Mouse (Mus musculus) kidney, adult 8-10 months (tissue): ENCODE results near the gene Smim4.

Experiments
- DNase-seq, 2 experiments: peaks; one replicate each; pipeline ENCODE4 v3.0.0; 2022

Gene Smim4

GRCm38 (mm10) chr14:31128826-31129219 lies at the start of gene Smim4:
TSS of gene Smim4 (minus strand) at chr14:31128956.
- DNase-seq = peak; percentile 98

DNA sequence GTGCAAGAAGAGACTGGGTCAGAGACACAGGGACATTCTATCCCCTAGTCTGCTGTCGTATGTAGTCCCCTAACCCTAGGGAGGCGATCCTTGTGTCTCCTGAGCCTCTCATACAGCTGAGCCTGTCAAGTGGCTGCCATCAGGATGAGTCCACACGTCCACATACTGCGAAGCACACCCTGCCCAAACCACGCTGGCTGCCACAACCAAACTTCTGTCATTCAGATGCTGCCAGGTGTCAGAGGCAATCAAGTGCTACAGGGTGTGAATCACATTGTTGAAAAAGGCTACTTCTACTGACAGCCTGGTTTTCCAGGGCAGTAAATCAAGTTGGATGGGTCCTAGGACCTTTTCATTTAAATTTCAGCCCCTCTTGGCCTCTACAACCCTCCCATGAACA lies 49.0 kb upstream of the Smim4 start:
- DNase-seq = no peak

DNA sequence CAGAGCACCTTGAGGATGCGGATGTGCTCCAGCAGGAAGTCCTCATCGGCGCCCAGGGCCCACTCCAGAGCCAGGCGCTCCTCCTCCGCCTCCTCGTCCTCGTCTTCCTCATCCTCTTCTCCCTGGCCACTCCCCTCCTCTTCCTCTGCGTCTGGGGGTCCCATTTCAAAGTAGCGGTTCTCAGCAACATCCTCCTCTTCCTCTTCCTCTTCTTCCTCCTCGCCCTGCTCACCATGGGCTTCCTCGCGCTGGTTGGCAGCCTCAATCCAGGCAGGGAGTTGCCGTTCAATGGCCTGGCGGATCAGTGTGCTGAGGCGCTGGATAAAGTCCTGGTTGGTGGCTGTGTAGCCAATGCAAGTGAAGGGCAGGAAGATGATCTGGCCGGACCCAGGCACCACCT lies 48.5 kb upstream of the Smim4 start:
- DNase-seq = no peak

- DNase-seq = no peak
Observed at GRCm38 (mm10) chr14:31173537-31173936, 44.8 kb upstream of the Smim4 start.

DNA sequence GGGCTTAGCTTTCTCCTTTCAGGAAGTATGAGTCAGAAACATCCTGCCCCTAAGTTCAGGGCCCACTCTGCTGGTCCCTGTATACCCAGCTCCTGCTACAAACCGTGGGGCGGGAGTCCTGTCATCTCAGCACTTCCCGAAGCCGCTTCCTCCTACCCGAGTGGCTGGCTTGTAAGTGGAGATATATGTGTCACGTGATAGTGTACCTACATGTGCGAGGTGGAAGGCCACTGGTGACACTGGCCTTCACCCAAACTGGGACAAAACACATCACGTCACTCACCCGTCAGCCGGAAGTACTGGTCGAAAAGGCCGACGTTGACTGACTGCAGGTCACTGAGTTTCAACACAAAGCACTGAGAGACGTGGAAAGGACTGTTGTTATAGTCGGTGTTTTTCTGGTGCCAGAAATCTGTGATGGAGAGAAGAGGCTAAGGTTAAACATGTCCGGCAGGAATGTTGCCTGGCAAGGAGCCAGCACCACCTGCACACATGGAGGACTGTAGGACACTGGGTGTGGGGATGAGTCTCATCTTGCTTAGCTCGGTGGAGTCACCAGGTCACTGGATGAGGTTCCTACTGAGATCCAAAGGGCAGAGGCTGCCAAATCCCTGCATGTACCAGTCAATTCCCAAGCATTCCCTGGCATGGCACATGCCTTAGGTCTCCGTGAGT lies 44.2 kb upstream of the Smim4 start:
- peak in 1 of 2 experiments; percentile 35 for DNase-seq

DNA sequence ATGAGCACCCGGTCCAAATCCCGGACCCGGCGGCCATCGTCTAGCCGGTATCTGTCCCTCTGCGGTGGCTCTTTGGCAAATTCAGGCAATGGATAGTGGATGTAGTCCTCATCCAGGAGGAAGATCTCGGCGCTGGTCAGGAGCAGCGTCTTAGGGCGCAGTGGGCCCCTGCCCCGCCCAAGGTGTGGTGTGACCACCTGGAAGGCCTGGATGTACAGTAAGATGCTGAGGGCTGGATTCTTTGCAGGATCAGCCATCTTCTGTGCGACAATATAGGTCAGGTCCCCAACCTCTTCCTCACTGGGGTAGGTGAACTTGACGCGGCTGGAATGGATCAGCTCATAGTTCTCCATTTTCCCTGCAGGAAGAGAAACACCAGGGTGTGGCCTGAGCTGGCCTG lies 43.1 kb upstream of the Smim4 start:
- DNase-seq = no peak

- no peak for DNase-seq
Observed at GRCm38 (mm10) chr14:31171386-31171785, 42.6 kb upstream of the Smim4 start.

GRCm38 (mm10) chr14:31170963-31171362 lies 42.2 kb upstream of the Smim4 start:
- DNase-seq = no peak

GRCm38 (mm10) chr14:31169508-31169907 lies 40.8 kb upstream of the Smim4 start:
- DNase-seq = no peak

DNA sequence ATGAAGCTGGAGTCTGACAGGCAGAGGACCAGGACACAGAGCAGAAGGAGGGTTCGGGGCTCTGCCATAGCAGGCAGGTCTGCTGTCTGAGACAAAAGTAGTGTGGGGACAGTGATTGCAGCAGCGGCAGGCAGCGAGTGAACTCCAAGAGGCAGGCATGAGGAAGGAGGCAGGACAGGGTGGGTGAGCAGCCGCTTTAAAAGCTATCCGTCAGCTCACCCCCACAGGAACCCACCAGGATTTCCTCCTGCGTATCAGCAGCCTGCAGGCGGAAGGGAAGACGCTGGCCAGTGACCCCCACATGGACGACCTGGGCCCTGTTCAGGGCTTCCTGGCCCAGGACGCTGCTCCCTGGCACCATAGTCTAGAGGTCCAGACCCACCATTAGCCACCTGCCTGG lies 39.7 kb upstream of the Smim4 start, which contains the start of gene Stab1:
Gene Stab1, minus strand, starts transcription at position 217 of the 400 bp plus-strand sequence.
- DNase-seq = peak; percentile 55 to 56

DNA sequence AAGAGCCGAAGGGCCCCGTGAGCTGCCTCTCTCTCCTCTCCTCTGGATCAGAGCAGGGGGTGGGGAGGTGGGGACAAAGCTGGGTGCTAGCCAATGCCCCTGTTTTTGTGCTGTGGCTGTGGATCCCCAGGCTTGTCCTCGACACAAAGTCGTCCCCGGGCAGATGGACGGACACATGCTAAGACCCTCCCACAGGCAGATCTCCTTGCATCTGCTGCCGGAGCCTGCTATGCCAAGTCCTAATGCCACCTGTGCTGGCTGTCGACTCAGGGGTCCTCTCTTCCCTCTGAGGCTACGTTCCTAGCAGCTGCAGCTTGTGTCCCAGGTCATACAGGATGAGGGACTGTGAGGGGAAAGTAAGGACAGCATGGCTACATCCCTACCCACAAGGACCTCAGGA lies 38.1 kb upstream of the Smim4 start:
- DNase-seq = no peak

- DNase-seq = no peak
Observed at GRCm38 (mm10) chr14:31165991-31166630, 37.4 kb upstream of the Smim4 start.

- no peak for DNase-seq
Observed at GRCm38 (mm10) chr14:31165458-31165857, 36.7 kb upstream of the Smim4 start.

DNA sequence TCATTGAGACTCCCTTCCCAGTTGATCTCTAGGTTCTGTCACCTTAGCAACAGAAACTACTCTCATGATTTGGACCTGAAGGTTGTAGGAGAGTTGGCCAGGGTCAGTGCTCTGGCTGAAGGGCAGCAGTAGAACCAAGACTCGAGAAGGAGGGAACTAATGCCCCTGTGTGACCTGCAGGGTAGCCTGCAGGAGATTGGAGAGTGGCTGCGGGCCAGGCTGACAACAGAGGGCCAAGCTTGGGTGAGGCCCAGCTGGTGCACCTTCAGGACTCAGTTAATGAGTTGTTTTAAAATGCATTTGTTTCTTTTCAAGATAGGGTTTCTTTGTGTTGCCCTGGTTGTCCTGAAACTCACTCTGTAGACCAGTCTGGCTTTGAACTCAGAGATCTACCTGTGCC lies 36.3 kb upstream of the Smim4 start:
- DNase-seq = no peak

DNA sequence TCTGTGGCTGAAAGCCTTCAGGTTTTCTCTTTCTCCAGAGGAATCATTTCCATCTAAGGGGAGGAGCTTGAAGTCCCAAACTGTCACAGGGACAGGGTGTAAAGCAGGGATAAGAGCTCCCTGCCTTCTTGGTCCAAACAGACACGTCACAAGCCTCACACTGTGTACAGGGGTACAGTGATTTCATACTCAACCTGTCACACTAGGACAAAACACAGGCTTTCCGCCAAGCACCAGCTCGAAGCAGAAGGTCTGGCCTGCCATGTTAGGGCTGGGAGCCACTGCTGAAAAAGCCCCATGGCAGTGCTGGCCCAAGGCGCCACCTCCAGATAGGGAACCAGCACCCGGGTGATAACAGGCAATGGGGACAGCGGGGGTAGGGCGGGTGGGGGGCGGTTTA lies 35.3 kb upstream of the Smim4 start:
- no peak for DNase-seq

DNA sequence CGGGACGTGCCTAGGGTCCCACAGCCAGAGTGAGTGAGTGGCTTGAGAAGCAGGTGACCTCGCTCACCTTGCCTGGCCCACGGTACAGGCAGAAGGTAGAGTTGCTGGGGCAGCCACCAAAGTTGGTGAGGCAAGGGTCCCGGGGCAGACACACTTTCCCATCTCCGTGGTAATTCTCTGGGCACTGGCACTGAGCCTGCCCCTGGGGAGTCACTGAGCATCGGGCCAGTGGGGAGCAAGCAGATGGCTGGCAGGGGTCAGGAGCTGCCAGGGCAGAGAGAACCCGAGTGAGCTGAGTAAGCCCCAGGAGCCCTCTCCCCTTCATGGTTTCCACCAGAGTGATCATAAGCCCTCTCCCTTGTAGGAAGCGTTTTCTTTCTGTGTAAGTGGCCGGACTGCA lies 32.9 kb upstream of the Smim4 start:
- no peak for DNase-seq

- no peak for DNase-seq
Observed at GRCm38 (mm10) chr14:31161191-31161590, 32.4 kb upstream of the Smim4 start.

- no peak for DNase-seq
Observed at GRCm38 (mm10) chr14:31160196-31161150, 31.7 kb upstream of the Smim4 start.

GRCm38 (mm10) chr14:31145694-31146093 lies 16.9 kb upstream of the Smim4 start:
- no peak for DNase-seq

DNA sequence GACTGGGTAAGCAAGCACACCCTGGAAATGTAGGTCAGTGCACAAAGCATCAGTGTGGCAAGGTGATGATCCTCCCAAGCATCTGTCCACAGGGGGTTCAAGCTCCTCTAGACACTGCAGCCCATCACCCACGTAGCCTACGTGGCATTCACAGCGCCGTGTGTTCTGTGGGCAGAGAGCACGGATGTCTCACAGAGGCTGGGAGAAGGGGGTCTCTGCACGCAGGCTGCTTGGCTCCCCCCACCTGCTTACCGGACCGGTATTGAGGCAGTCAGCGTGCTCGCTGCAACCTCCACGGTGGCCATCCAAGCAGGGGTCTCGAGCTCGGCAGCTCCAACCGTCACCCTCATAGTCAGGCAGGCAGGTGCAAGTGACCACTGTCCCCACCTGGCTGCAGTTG lies 12.3 kb upstream of the Smim4 start:
- no peak for DNase-seq

- DNase-seq = no peak
Observed at GRCm38 (mm10) chr14:31140141-31140540, 11.4 kb upstream of the Smim4 start.

DNA sequence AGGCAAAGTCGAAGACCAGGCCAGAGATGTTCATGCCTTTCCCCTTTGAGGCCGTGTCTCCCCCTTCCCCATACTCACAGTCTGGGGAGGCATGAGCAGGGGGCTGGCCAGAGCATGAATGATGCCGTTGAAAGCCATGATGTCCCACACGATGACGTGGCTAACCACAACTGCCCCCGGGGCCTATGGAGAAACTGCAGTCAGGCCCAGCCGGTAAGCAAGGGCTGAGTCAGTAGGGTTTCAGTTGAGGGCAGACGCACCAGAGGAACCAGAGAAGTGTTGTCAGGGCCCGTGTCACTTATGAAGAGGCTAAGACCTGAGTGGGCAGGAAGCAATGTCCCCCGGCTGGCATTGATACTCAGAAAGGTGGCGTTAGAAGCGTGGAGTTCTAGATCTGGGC lies 10.9 kb upstream of the Smim4 start:
- DNase-seq = no peak

GRCm38 (mm10) chr14:31138897-31139429 lies 10.2 kb upstream of the Smim4 start:
- no peak for DNase-seq
